ENCODE assay signal across 14 mouse cellular contexts in genomic region chr5:64816290-64816973, GRCm38 (mm10). TPM values are rescaled to one million over a fixed set of nuclear protein-coding genes. Genes with fewer than 3 reads are reported as not detected.
DNase-seq lines count a peak whose midpoint lies in the region; ATAC-seq and TF ChIP-seq lines count a peak whose summit lies in the region.
"Had no signal": no experiment of that assay in that cellular context is flagged by ENCODE, and none has a peak within 500 bp of the region (broad histone marks: within the 10 kb centered on the region; RNA-seq: fewer than 3 reads in every experiment).

No protein-coding gene starts in this region.

- peak; percentile 8 for DNase-seq in forebrain, postnatal 0 days
- no peak for DNase-seq in forebrain, embryonic 14.5 days (ENCODE audit: low spot score)
- no peak for DNase-seq in kidney, postnatal 36 days
- peak; percentile 32 for DNase-seq in Muller cell, postnatal 12 days (ENCODE audit: inconsistent ontology term)
- no peak for DNase-seq in spleen, postnatal 4 days (ENCODE audit: low spot score in 2 of 2)
- no peak for DNase-seq in frontal cortex, adult 2 months (ENCODE audit: extremely low spot score in 1 of 2, low spot score in 1 of 2)
- DNase-seq: cerebellum, postnatal 14 days; kidney, adult 2 months had no signal

- 0 out of 2 replicates have a peak, but pooled peaks cover 3% of the 10 kb centered on the region for H3K36me3 ChIP-seq in forebrain, postnatal 0 days (ENCODE audit: insufficient read depth)
- peaks cover 12% of the 10 kb centered on the region; the same call in 1 of the 2 replicates for H3K36me3 ChIP-seq in forebrain, embryonic 14.5 days (ENCODE audit: control insufficient read depth, insufficient read depth, low read length)
- H3K36me3 ChIP-seq in kidney, embryonic 16.5 days (ENCODE audit: insufficient read depth, low read length): peaks cover 32% of the 10 kb centered on the region
- H3K36me3 ChIP-seq in liver, embryonic 16.5 days (ENCODE audit: control insufficient read depth, insufficient read depth): peaks cover 73% of the 10 kb centered on the region
- H3K36me3 ChIP-seq: neural tube, embryonic 15.5 days had no signal

- H3K4me3 ChIP-seq in forebrain, postnatal 0 days (ENCODE audit: low read depth, low read length): no peak overlapping the region
- no peak overlapping the region for H3K4me3 ChIP-seq in forebrain, embryonic 14.5 days (ENCODE audit: low read depth, low read length)
- no peak overlapping the region for H3K4me3 ChIP-seq in kidney, embryonic 16.5 days (ENCODE audit: low read length)
- no peak overlapping the region for H3K4me3 ChIP-seq in liver, embryonic 16.5 days (ENCODE audit: low read depth, low read length)
- H3K4me3 ChIP-seq: neural tube, embryonic 15.5 days had no signal

- H3K9me3 ChIP-seq in forebrain, postnatal 0 days (ENCODE audit: low read length): no peaks in the 10 kb centered on the region
- no peaks in the 10 kb centered on the region for H3K9me3 ChIP-seq in forebrain, embryonic 14.5 days (replicated peaks; ENCODE audit: control insufficient read depth, low read length)
- H3K9me3 ChIP-seq in kidney, embryonic 16.5 days (ENCODE audit: low read length): no peaks in the 10 kb centered on the region
- no peaks in the 10 kb centered on the region for H3K9me3 ChIP-seq in liver, embryonic 16.5 days (replicated peaks; ENCODE audit: control insufficient read depth, low read length)
- H3K9me3 ChIP-seq: neural tube, embryonic 15.5 days had no signal

- H3K27ac ChIP-seq in forebrain, postnatal 0 days (ENCODE audit: low read depth, low read length): no peak overlapping the region
- H3K27ac ChIP-seq in forebrain, embryonic 14.5 days (ENCODE audit: low read depth, low read length): no peak overlapping the region
- peak overlapping the region; percentile 61 for H3K27ac ChIP-seq in kidney, embryonic 16.5 days (ENCODE audit: low read length)
- peak overlapping the region; percentile 9; the same call in 1 of the 2 replicates for H3K27ac ChIP-seq in liver, embryonic 16.5 days (ENCODE audit: low read length)
- H3K27ac ChIP-seq: macrophage; neural tube, embryonic 15.5 days had no signal

- no peaks in the 10 kb centered on the region for H3K4me1 ChIP-seq in forebrain, postnatal 0 days (ENCODE audit: insufficient read depth)
- H3K4me1 ChIP-seq in forebrain, embryonic 14.5 days (ENCODE audit: control insufficient read depth, insufficient read depth, low read length): peaks cover 12% of the 10 kb centered on the region
- H3K4me1 ChIP-seq in kidney, embryonic 16.5 days (ENCODE audit: insufficient read depth, low read length): peaks cover 60% of the 10 kb centered on the region
- peaks cover 43% of the 10 kb centered on the region for H3K4me1 ChIP-seq in liver, embryonic 16.5 days (ENCODE audit: control insufficient read depth, low read depth, low read length)

- H3K27me3 ChIP-seq in forebrain, postnatal 0 days (ENCODE audit: insufficient read depth, low read length): no peaks in the 10 kb centered on the region
- H3K27me3 ChIP-seq in forebrain, embryonic 14.5 days (replicated peaks; ENCODE audit: control insufficient read depth, insufficient read depth, low read length): no peaks in the 10 kb centered on the region
- no peaks in the 10 kb centered on the region for H3K27me3 ChIP-seq in kidney, embryonic 16.5 days (ENCODE audit: insufficient read depth, low read length)
- no peaks in the 10 kb centered on the region for H3K27me3 ChIP-seq in liver, embryonic 16.5 days (ENCODE audit: control insufficient read depth, insufficient read depth, low read depth, low read length)
- H3K27me3 ChIP-seq: neural tube, embryonic 15.5 days had no signal

- ATAC-seq in forebrain, postnatal 0 days: no peak; the same call in 1 of the 2 replicates
- ATAC-seq in forebrain, embryonic 14.5 days: no peak
- ATAC-seq in kidney, embryonic 16.5 days (ENCODE audit: low FRiP score, low TSS enrichment): no peak
- ATAC-seq in liver, embryonic 16.5 days (ENCODE audit: low read depth): no peak
- ATAC-seq: activated CD4-positive, CD25-positive, alpha-beta regulatory T cell, adult 4 months; midbrain, embryonic 16.5 days had no signal

- H3K9ac ChIP-seq in forebrain, postnatal 0 days: no peak overlapping the region
- no peak overlapping the region for H3K9ac ChIP-seq in forebrain, embryonic 14.5 days (ENCODE audit: low read length)
- H3K9ac ChIP-seq in kidney, embryonic 16.5 days (replicated peaks; ENCODE audit: low read length): no peak overlapping the region; the same call in 1 of the 2 replicates
- no peak overlapping the region for H3K9ac ChIP-seq in liver, embryonic 16.5 days (ENCODE audit: low read depth, low read length)
- H3K9ac ChIP-seq: neural tube, embryonic 15.5 days had no signal

- no peak overlapping the region for H3K4me2 ChIP-seq in forebrain, postnatal 0 days (ENCODE audit: low read depth)
- H3K4me2 ChIP-seq in forebrain, embryonic 14.5 days (ENCODE audit: low read length): no peak overlapping the region
- no peak overlapping the region for H3K4me2 ChIP-seq in kidney, embryonic 16.5 days (replicated peaks; ENCODE audit: low read depth, low read length)
- H3K4me2 ChIP-seq in liver, embryonic 16.5 days (ENCODE audit: low read depth, low read length): no peak overlapping the region
- H3K4me2 ChIP-seq: neural tube, embryonic 15.5 days had no signal

- no peak for TF ChIP-seq CTCF in forebrain, postnatal 0 days (IDR thresholded peaks at IDR 0.05; ENCODE audit: low read depth)

- WGBS in forebrain, postnatal 0 days: 67% methylated on average over 15 of the region's 15 CpGs
- 81% methylated on average over 15 of the region's 15 CpGs for WGBS in forebrain, embryonic 14.5 days
- 49% methylated on average over 15 of the region's 15 CpGs for WGBS in kidney, embryonic 16.5 days
- 72% methylated on average over 15 of the region's 15 CpGs for WGBS in liver, embryonic 16.5 days (ENCODE audit: insufficient replicate concordance)

RNA-seq across cellular contexts. Expression of gene Klf3, which starts 13.2 kb away (rescaled TPM):
- 10.1 and 14.8 TPM in 2 replicates for total RNA-seq in forebrain, postnatal 0 days (2014; rRNA removed)
- polyA plus RNA-seq in forebrain, postnatal 0 days (2015; fragmentation: Nextera tagmentation; extraction: Ambion mirVana): 29.7 and 33.7 TPM in 2 replicates
- polyA plus RNA-seq in forebrain, embryonic 14.5 days (2014; fragmentation: Nextera tagmentation; extraction: Ambion mirVana): 19.3 and 24.3 TPM in 2 replicates
- 49.7 and 66.4 TPM in 2 replicates for polyA plus RNA-seq in kidney, embryonic 16.5 days (2015; fragmentation: Nextera tagmentation; extraction: Ambion mirVana)
- 77.7 and 88.9 TPM in 2 replicates for polyA plus RNA-seq in liver, embryonic 16.5 days (2015; fragmentation: Nextera tagmentation; extraction: Ambion mirVana)
- polyA plus RNA-seq in frontal cortex, adult 2 months (2012; rRNA removed): 21.7 and 25.4 TPM in 2 replicates

Comparison
In these comparisons a context has a peak if more than half of its experiments do, and no peak if none do; other contexts are left out.
1. DNase-seq: peak in forebrain, postnatal 0 days (single experiment) and Muller cell, postnatal 12 days (single experiment); none in forebrain, embryonic 14.5 days (single experiment), kidney, postnatal 36 days (0 of 2), spleen, postnatal 4 days (0 of 2) and frontal cortex, adult 2 months (0 of 2).
2. H3K27ac ChIP-seq: peak in kidney, embryonic 16.5 days (single experiment) and liver, embryonic 16.5 days (single experiment); none in forebrain, postnatal 0 days (single experiment) and forebrain, embryonic 14.5 days (single experiment).